Mouse (Mus musculus) stomach, postnatal 0 days (tissue): ENCODE results near the gene Vps51.

Experiments used
- CTCF ChIP-seq: IDR thresholded peaks from 2 replicates; pipeline ENCODE4 v1.5.1; 2016; ENCODE audit warnings: antibody characterized with exemption, low read depth, mild to moderate bottlenecking, moderate library complexity
- EP300 ChIP-seq: optimal IDR thresholded peaks from 2 replicates; pipeline ENCODE3; 2016; ENCODE audit warnings: antibody characterized with exemption

DNA sequence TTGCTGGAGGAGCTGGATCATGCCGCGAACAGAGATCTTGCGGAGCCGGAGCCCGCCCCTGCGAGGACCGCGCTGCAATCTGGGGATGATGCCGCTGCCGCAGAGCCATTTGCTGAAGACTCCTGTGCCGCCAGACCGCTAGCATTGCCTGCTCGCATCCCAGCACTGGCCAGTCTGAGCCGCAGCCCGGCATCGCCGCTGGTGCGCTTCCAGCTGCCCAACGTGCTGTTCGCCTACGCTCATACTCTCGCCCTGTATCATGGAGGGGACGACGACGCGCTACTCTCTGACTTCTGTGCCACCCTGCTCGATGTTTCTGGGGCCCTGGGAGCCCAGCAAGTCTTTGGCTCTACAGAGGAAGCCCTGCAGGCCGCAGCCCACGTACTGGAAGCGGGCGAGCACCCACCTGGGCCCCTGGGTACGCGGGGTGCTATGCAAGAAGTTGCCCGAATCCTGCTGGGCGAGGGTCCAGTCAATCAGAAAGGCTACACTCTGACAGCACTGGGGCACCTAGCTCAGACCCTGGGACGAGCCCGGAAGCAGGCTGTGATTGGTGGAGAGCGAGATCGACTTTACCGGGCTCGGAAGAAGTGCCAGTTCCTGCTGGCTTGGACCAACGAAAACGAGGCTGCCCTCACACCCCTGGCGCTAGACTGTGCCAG lies 15.3 kb downstream of the Vps51 start:
- TF ChIP-seq CTCF (no peak), EP300 (no peak)
